Mouse (Mus musculus) ES-E14 (cell line): ENCODE measurements at regions not wholly inside any gene's neighbourhood (a gene's known extent, or its start where the extent isn't known, plus 50 kb on each side); places are given as distances from the start of the nearest gene placed in this dataset.

Source experiments
- DNase-seq: peaks from one replicate; pipeline ENCODE4 v3.0.0-alpha.2; 2013; ENCODE audit warnings: low read depth, low spot score
- H3K27ac ChIP-seq: 2 replicates; pipeline ENCODE4 v1.5.1; 2012; ENCODE audit warnings: low read depth, mild to moderate bottlenecking, low read length, moderate library complexity, mixed read lengths; ENCODE audit not compliant: poor library complexity, insufficient read depth, severe bottlenecking
- H3K36me3 ChIP-seq: 2 replicates; pipeline ENCODE4 v1.6.1; 2012; ENCODE audit warnings: mild to moderate bottlenecking, low read length, moderate library complexity, mixed read lengths; ENCODE audit not compliant: control insufficient read depth, poor library complexity, insufficient read depth, severe bottlenecking
- H3K4me1 ChIP-seq, 2 experiments: fragments of 150-350 bp in 1 of 2; sonication (generic) in 1 of 2; 2 replicates each; pipeline ENCODE4 v1.6.1; 2012; ENCODE audit warnings: low read length in 2 of 2, mild to moderate bottlenecking in 1 of 2, mixed read lengths in 1 of 2; ENCODE audit not compliant: control insufficient read depth in 2 of 2, insufficient read depth in 2 of 2, poor library complexity in 1 of 2
- H3K4me3 ChIP-seq, 2 experiments: fragments of 150-350 bp in 1 of 2; sonication (generic) in 1 of 2; 2 replicates each; pipeline ENCODE4 v1.5.1; 2012; ENCODE audit warnings: low read length in 2 of 2, low read depth in 1 of 2, mild to moderate bottlenecking in 1 of 2, mixed read lengths in 1 of 2; ENCODE audit not compliant: insufficient read depth in 1 of 2, poor library complexity in 1 of 2, severe bottlenecking in 1 of 2
- H3K9ac ChIP-seq: 2 replicates; pipeline ENCODE4 v1.6.1; 2012; ENCODE audit warnings: low read depth, mild to moderate bottlenecking, low read length, mixed read lengths; ENCODE audit not compliant: poor library complexity, insufficient read depth, severe bottlenecking
- H3K9me3 ChIP-seq: fragments of 150-350 bp; sonication (generic); 2 replicates; pipeline ENCODE4 v1.6.1; 2012; ENCODE audit warnings: low read depth, mild to moderate bottlenecking, low read length; ENCODE audit not compliant: control insufficient read depth, insufficient read depth
- CHD2 ChIP-seq: IDR thresholded peaks from 2 replicates; pipeline ENCODE4 v1.6.1; 2014; ENCODE audit warnings: mild to moderate bottlenecking, low read depth, low read length, inconsistent platforms
- HCFC1 ChIP-seq: IDR thresholded peaks from 2 replicates; pipeline ENCODE4 v1.6.1; 2012; ENCODE audit warnings: low read length, inconsistent platforms, borderline replicate concordance; ENCODE audit not compliant: insufficient read depth
- MAFK ChIP-seq: IDR thresholded peaks from 2 replicates; pipeline ENCODE4 v1.6.1; 2014; ENCODE audit warnings: mild to moderate bottlenecking, low read depth, low read length, inconsistent platforms; ENCODE audit not compliant: insufficient read depth
- ZC3H11A ChIP-seq: IDR thresholded peaks from 2 replicates; pipeline ENCODE4 v1.6.1; 2012; ENCODE audit warnings: low read depth, mild to moderate bottlenecking, inconsistent platforms, low read length, borderline replicate concordance
- ZNF384 ChIP-seq: IDR thresholded peaks from 2 replicates; pipeline ENCODE4 v1.6.1; 2012; ENCODE audit warnings: low read depth, low read length, inconsistent platforms
- in situ Hi-C, 2 experiments: fragments of 600-800 bp; cut with MboI; formaldehyde crosslinking; loops; one replicate each; pipeline ENCODE4 v1.15.1; 2025; ENCODE audit warnings: low sequenced_read_pairs in 2 of 2, inconsistent platforms in 1 of 2; ENCODE audit not compliant: unreplicated experiment in 2 of 2

- H3K4me3 ChIP-seq, result no peak overlapping the region
- no peak overlapping the region for H3K27ac ChIP-seq
- H3K36me3 ChIP-seq, result no peaks in the 10 kb centered on the region
- DNase-seq, result no peak
- TF ChIP-seq ZNF384 (no peak), ZC3H11A (no peak), CHD2 (no peak), HCFC1 (no peak), MAFK (no peak)
- H3K9ac ChIP-seq, result no peak overlapping the region
- no peaks in the 10 kb centered on the region for H3K9me3 ChIP-seq
- H3K4me1 ChIP-seq, result peaks cover 0 to 2% of the 10 kb centered on the region in 2 experiments; a peak in 1 of 4 replicates
- in situ Hi-C loops, result no loop called here
These were observed 260.6 kb downstream of the Mycn start for GRCm38 (mm10) chr12:12681101-12681500.

GRCm38 (mm10) chr12:12680371-12680921 lies 261.3 kb downstream of the Mycn start:
- no peak overlapping the region for H3K27ac ChIP-seq
- TF ChIP-seq MAFK, result no peak
- no peak for TF ChIP-seq HCFC1
- TF ChIP-seq ZC3H11A, result no peak
- TF ChIP-seq ZNF384, result no peak
- TF ChIP-seq CHD2, result no peak
- no peaks in the 10 kb centered on the region for H3K9me3 ChIP-seq
- no peak overlapping the region for H3K9ac ChIP-seq
- H3K4me1 ChIP-seq, result peaks cover 0 to 2% of the 10 kb centered on the region in 2 experiments; a peak in 1 of 4 replicates
- in situ Hi-C loops, result no loop called here
- H3K4me3 ChIP-seq, result no peak overlapping the region
- no peaks in the 10 kb centered on the region for H3K36me3 ChIP-seq
- no peak for DNase-seq

- no peak overlapping the region for H3K9ac ChIP-seq
- H3K36me3 ChIP-seq, result no peaks in the 10 kb centered on the region
- H3K9me3 ChIP-seq, result no peaks in the 10 kb centered on the region
- TF ChIP-seq ZNF384 (no peak), HCFC1 (no peak), ZC3H11A (no peak), CHD2 (no peak), MAFK (no peak)
- no peak for DNase-seq
- no peak overlapping the region for H3K4me3 ChIP-seq
- in situ Hi-C loops, result no loop called here
- no peaks in the 10 kb centered on the region for H3K4me1 ChIP-seq
- no peak overlapping the region for H3K27ac ChIP-seq
These were observed 265.0 kb downstream of the Mycn start for GRCm38 (mm10) chr12:12676676-12677075.

GRCm38 (mm10) chr12:12669931-12670330 lies 271.8 kb downstream of the Mycn start:
- in situ Hi-C loops, result no loop called here
- H3K4me1 ChIP-seq, result no peaks in the 10 kb centered on the region
- H3K9ac ChIP-seq, result no peak overlapping the region
- H3K36me3 ChIP-seq, result no peaks in the 10 kb centered on the region
- H3K4me3 ChIP-seq, result no peak overlapping the region
- no peaks in the 10 kb centered on the region for H3K9me3 ChIP-seq
- TF ChIP-seq ZC3H11A (no peak), HCFC1 (no peak), MAFK (no peak), CHD2 (no peak), ZNF384 (no peak)
- DNase-seq, result no peak
- no peak overlapping the region for H3K27ac ChIP-seq

- Histone ChIP-seq H3K4me1 (no peaks in the 10 kb centered on the region), H3K36me3 (no peaks in the 10 kb centered on the region), H3K9me3 (no peaks in the 10 kb centered on the region), H3K9ac (no peak overlapping the region), H3K4me3 (no peak overlapping the region), H3K27ac (no peak overlapping the region)
- in situ Hi-C loops, result no loop called here
- TF ChIP-seq HCFC1, result no peak
- no peak for TF ChIP-seq ZC3H11A
- TF ChIP-seq ZNF384, result no peak
- no peak for TF ChIP-seq CHD2
- TF ChIP-seq MAFK, result no peak
- no peak for DNase-seq
These were observed 272.8 kb downstream of the Mycn start for GRCm38 (mm10) chr12:12668919-12669318.
